Comparison of ENCODE assay signal across 8 mouse cellular contexts in the genomic region with DNA sequence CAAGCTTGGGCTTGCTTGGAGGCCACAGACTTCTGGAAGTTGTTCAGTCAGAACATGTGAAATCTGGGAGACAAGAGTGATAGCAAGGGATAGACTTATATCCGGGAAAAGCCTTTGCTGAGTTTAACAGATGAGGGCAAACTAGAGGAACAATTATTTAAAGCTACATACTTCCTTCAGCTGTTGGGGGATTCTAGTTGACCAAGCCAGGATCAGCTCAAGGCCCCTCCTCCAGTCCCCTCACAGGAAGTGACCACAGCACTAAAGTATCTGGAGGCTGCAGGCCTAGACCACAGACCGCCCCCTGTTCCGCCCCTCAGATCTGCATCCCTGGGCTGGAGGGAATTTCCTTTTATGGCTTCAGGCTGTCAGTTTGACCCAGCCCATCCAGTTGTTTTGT. TPM values are rescaled to one million over a fixed set of nuclear protein-coding genes. Genes with fewer than 3 reads are reported as not detected.
DNase-seq lines count a peak whose midpoint lies in the region; ATAC-seq and TF ChIP-seq lines count a peak whose summit lies in the region.

No protein-coding gene starts in this region.

- no peaks in the 10 kb centered on the region for H3K27me3 ChIP-seq in spleen, adult 2 months (ENCODE audit: control insufficient read depth, insufficient read depth, low read length)
- no peaks in the 10 kb centered on the region for H3K27me3 ChIP-seq in forebrain, postnatal 0 days (ENCODE audit: insufficient read depth, low read length)
- H3K27me3 ChIP-seq in hindbrain, embryonic 14.5 days (ENCODE audit: control insufficient read depth, insufficient read depth, low read length), result no peaks in the 10 kb centered on the region
- H3K27me3 ChIP-seq in liver, embryonic 11.5 days (replicated peaks; ENCODE audit: control insufficient read depth, insufficient read depth, low read length), result no peaks in the 10 kb centered on the region
- H3K27me3 ChIP-seq in neural tube, embryonic 12.5 days (replicated peaks), result no peaks in the 10 kb centered on the region

- no peaks in the 10 kb centered on the region for H3K9me3 ChIP-seq in forebrain, postnatal 0 days (ENCODE audit: low read length)
- H3K9me3 ChIP-seq in hindbrain, embryonic 14.5 days (ENCODE audit: control insufficient read depth, low read length), result no peaks in the 10 kb centered on the region
- H3K9me3 ChIP-seq in liver, embryonic 11.5 days (ENCODE audit: control insufficient read depth, low read length), result no peaks in the 10 kb centered on the region
- H3K9me3 ChIP-seq in neural tube, embryonic 12.5 days, result no peaks in the 10 kb centered on the region

- 40% methylated on average over 3 of the region's 3 CpGs for WGBS in spleen, adult 2 months
- WGBS in forebrain, postnatal 0 days, result 34% methylated on average over 3 of the region's 3 CpGs
- WGBS in hindbrain, embryonic 14.5 days, result 31% methylated on average over 3 of the region's 3 CpGs
- WGBS in liver, embryonic 11.5 days, result 27% methylated on average over 3 of the region's 3 CpGs
- 34% methylated on average over 3 of the region's 3 CpGs for WGBS in neural tube, embryonic 12.5 days

- H3K4me1 ChIP-seq in spleen, adult 2 months (ENCODE audit: control insufficient read depth, insufficient read depth, insufficient read length), result peaks cover 2% of the 10 kb centered on the region
- peaks cover 9% of the 10 kb centered on the region for H3K4me1 ChIP-seq in forebrain, postnatal 0 days (ENCODE audit: insufficient read depth)
- peaks cover 19% of the 10 kb centered on the region for H3K4me1 ChIP-seq in hindbrain, embryonic 14.5 days (replicated peaks; ENCODE audit: control insufficient read depth, insufficient read depth, low read length)
- peaks cover 27% of the 10 kb centered on the region for H3K4me1 ChIP-seq in liver, embryonic 11.5 days (replicated peaks; ENCODE audit: control insufficient read depth, insufficient read depth, low read length)
- H3K4me1 ChIP-seq in neural tube, embryonic 12.5 days, result peaks cover 26% of the 10 kb centered on the region

- H3K4me2 ChIP-seq in forebrain, postnatal 0 days (ENCODE audit: low read depth), result 0 out of 2 replicates have a peak overlapping the region, but pooled peaks have one; percentile 4
- H3K4me2 ChIP-seq in hindbrain, embryonic 14.5 days (replicated peaks), result peak overlapping the region; percentile 90
- peak overlapping the region; percentile 87 for H3K4me2 ChIP-seq in liver, embryonic 11.5 days
- H3K4me2 ChIP-seq in neural tube, embryonic 12.5 days (replicated peaks), result peak overlapping the region; percentile 27

- peak overlapping the region; percentile 21; the same call in 1 of the 2 replicates for H3K4me3 ChIP-seq in spleen, adult 2 months (ENCODE audit: extremely low read depth, insufficient read depth, insufficient read length)
- no peak overlapping the region for H3K4me3 ChIP-seq in forebrain, postnatal 0 days (ENCODE audit: low read depth, low read length)
- no peak overlapping the region for H3K4me3 ChIP-seq in hindbrain, embryonic 14.5 days (replicated peaks; ENCODE audit: low read length)
- H3K4me3 ChIP-seq in liver, embryonic 11.5 days (ENCODE audit: low read depth, low read length), result peak overlapping the region; percentile 92
- no peak overlapping the region for H3K4me3 ChIP-seq in neural tube, embryonic 12.5 days

- no peak for TF ChIP-seq CTCF in spleen, adult 2 months (IDR thresholded peaks at IDR 0.05; ENCODE audit: extremely low read depth, insufficient read depth, insufficient read length, insufficient replicate concordance)
- TF ChIP-seq CTCF in forebrain, postnatal 0 days (IDR thresholded peaks at IDR 0.05; ENCODE audit: low read depth), result no peak

- DNase-seq in spleen, adult 2 months (ENCODE audit: low read depth in 1 of 2, low spot score in 2 of 2), result no peak
- no peak for DNase-seq in spleen, adult 12 weeks (ENCODE audit: low spot score)
- DNase-seq in forebrain, postnatal 0 days, result no peak
- no peak for DNase-seq in hindbrain, embryonic 14.5 days (ENCODE audit: low spot score)
- peak; percentile 56 for DNase-seq in liver, embryonic 11.5 days (ENCODE audit: low spot score)
- DNase-seq in thymus, adult 18-20 months, result no peak
- DNase-seq in layer of hippocampus, postnatal 10 days (ENCODE audit: low spot score in 2 of 2), result no peak

- H3K36me3 ChIP-seq in spleen, adult 2 months (ENCODE audit: control insufficient read depth, insufficient read depth, low read length), result peaks cover 12% of the 10 kb centered on the region
- H3K36me3 ChIP-seq in forebrain, postnatal 0 days (ENCODE audit: insufficient read depth), result peaks cover 39% of the 10 kb centered on the region
- H3K36me3 ChIP-seq in hindbrain, embryonic 14.5 days (replicated peaks; ENCODE audit: control insufficient read depth, insufficient read depth), result peaks cover 49% of the 10 kb centered on the region
- peaks cover 28% of the 10 kb centered on the region for H3K36me3 ChIP-seq in liver, embryonic 11.5 days (ENCODE audit: control insufficient read depth, insufficient read depth, low read length)
- peaks cover 45% of the 10 kb centered on the region for H3K36me3 ChIP-seq in neural tube, embryonic 12.5 days

- no peak for TF ChIP-seq POLR2A in spleen, adult 2 months (IDR thresholded peaks at IDR 0.05; ENCODE audit: low read depth, low read length)

- peak overlapping the region; percentile 66 for H3K27ac ChIP-seq in spleen, adult 2 months (ENCODE audit: insufficient read depth, low read length)
- H3K27ac ChIP-seq in forebrain, postnatal 0 days (ENCODE audit: low read depth, low read length), result no peak overlapping the region; the same call in 1 of the 2 replicates
- H3K27ac ChIP-seq in hindbrain, embryonic 14.5 days, result no peak overlapping the region; the same call in 1 of the 2 replicates
- H3K27ac ChIP-seq in liver, embryonic 11.5 days (ENCODE audit: low read depth, low read length), result peak overlapping the region; percentile 79
- H3K27ac ChIP-seq in neural tube, embryonic 12.5 days, result no peak overlapping the region

- no peak overlapping the region for H3K9ac ChIP-seq in forebrain, postnatal 0 days
- no peak overlapping the region; the same call in 1 of the 2 replicates for H3K9ac ChIP-seq in hindbrain, embryonic 14.5 days
- no peak overlapping the region; the same call in 1 of the 2 replicates for H3K9ac ChIP-seq in liver, embryonic 11.5 days (ENCODE audit: low read depth, low read length)
- no peak overlapping the region for H3K9ac ChIP-seq in neural tube, embryonic 12.5 days

- ATAC-seq in forebrain, postnatal 0 days, result no peak
- no peak for ATAC-seq in hindbrain, embryonic 14.5 days (ENCODE audit: low FRiP score)
- 0 out of 2 replicates have a peak, but pooled peaks have one; percentile 13 for ATAC-seq in liver, embryonic 11.5 days (replicated peaks; ENCODE audit: low FRiP score)
- no peak for ATAC-seq in neural tube, embryonic 12.5 days (ENCODE audit: low FRiP score, low read depth)

RNA-seq across cellular contexts. Expression of gene Rrp8, which starts 1.8 kb away (rescaled TPM):
- 6.1 and 7.2 TPM in 2 replicates for polyA plus RNA-seq in spleen, adult 2 months (2012; rRNA removed)
- total RNA-seq in forebrain, postnatal 0 days (2014; rRNA removed), result 22.1 and 26.6 TPM in 2 replicates
- polyA plus RNA-seq in forebrain, postnatal 0 days (2015; fragmentation: Nextera tagmentation; extraction: Ambion mirVana), result 16.0 and 19.1 TPM in 2 replicates
- polyA plus RNA-seq in hindbrain, embryonic 14.5 days (2014; fragmentation: Nextera tagmentation; extraction: Ambion mirVana), result 21.3 and 24.1 TPM in 2 replicates
- polyA plus RNA-seq in liver, embryonic 11.5 days (2014; fragmentation: Nextera tagmentation; extraction: Ambion mirVana), result 42.3 and 52.3 TPM in 2 replicates
- polyA plus RNA-seq in neural tube, embryonic 12.5 days (2016; fragmentation: Nextera tagmentation; extraction: Ambion mirVana), result 31.4 and 32.3 TPM in 2 replicates
- 10 to 100 TPM; 15.4 to 17.4 TPM for total RNA-seq in layer of hippocampus, postnatal 10 days (2021)

RNA-seq across cellular contexts. Expression of gene Ilk, which starts 2.6 kb away (rescaled TPM):
- 89.5 and 90.1 TPM in 2 replicates for polyA plus RNA-seq in spleen, adult 2 months (2012; rRNA removed)
- total RNA-seq in forebrain, postnatal 0 days (2014; rRNA removed), result 146 and 157 TPM in 2 replicates
- polyA plus RNA-seq in forebrain, postnatal 0 days (2015; fragmentation: Nextera tagmentation; extraction: Ambion mirVana), result 159 and 161 TPM in 2 replicates
- polyA plus RNA-seq in hindbrain, embryonic 14.5 days (2014; fragmentation: Nextera tagmentation; extraction: Ambion mirVana), result 206 and 220 TPM in 2 replicates
- polyA plus RNA-seq in liver, embryonic 11.5 days (2014; fragmentation: Nextera tagmentation; extraction: Ambion mirVana), result 221 and 231 TPM in 2 replicates
- polyA plus RNA-seq in neural tube, embryonic 12.5 days (2016; fragmentation: Nextera tagmentation; extraction: Ambion mirVana), result 220 and 230 TPM in 2 replicates
- 100 to 1,000 TPM; 112 to 117 TPM for total RNA-seq in layer of hippocampus, postnatal 10 days (2021)

RNA-seq across cellular contexts. Expression of gene Taf10, which starts 5.2 kb away (rescaled TPM):
- polyA plus RNA-seq in spleen, adult 2 months (2012; rRNA removed), result 282 and 451 TPM in 2 replicates
- total RNA-seq in forebrain, postnatal 0 days (2014; rRNA removed), result 84.6 and 86.5 TPM in 2 replicates
- polyA plus RNA-seq in forebrain, postnatal 0 days (2015; fragmentation: Nextera tagmentation; extraction: Ambion mirVana), result 99.9 and 108 TPM in 2 replicates
- 128 and 140 TPM in 2 replicates for polyA plus RNA-seq in hindbrain, embryonic 14.5 days (2014; fragmentation: Nextera tagmentation; extraction: Ambion mirVana)
- 229 and 244 TPM in 2 replicates for polyA plus RNA-seq in liver, embryonic 11.5 days (2014; fragmentation: Nextera tagmentation; extraction: Ambion mirVana)
- polyA plus RNA-seq in neural tube, embryonic 12.5 days (2016; fragmentation: Nextera tagmentation; extraction: Ambion mirVana), result 165 and 171 TPM in 2 replicates
- 100 to 1,000 TPM; 136 to 148 TPM for total RNA-seq in layer of hippocampus, postnatal 10 days (2021)

RNA-seq across cellular contexts. Expression of gene Tpp1, which starts 13.1 kb away (rescaled TPM):
- 83.3 and 87.4 TPM in 2 replicates for polyA plus RNA-seq in spleen, adult 2 months (2012; rRNA removed)
- 16.8 and 51.2 TPM in 2 replicates for total RNA-seq in forebrain, postnatal 0 days (2014; rRNA removed)
- polyA plus RNA-seq in forebrain, postnatal 0 days (2015; fragmentation: Nextera tagmentation; extraction: Ambion mirVana), result 38.7 and 40.0 TPM in 2 replicates
- 48.2 and 51.6 TPM in 2 replicates for polyA plus RNA-seq in hindbrain, embryonic 14.5 days (2014; fragmentation: Nextera tagmentation; extraction: Ambion mirVana)
- polyA plus RNA-seq in liver, embryonic 11.5 days (2014; fragmentation: Nextera tagmentation; extraction: Ambion mirVana), result 77.3 and 80.0 TPM in 2 replicates
- 37.4 and 40.3 TPM in 2 replicates for polyA plus RNA-seq in neural tube, embryonic 12.5 days (2016; fragmentation: Nextera tagmentation; extraction: Ambion mirVana)
- total RNA-seq in layer of hippocampus, postnatal 10 days (2021), result 10 to 100 TPM; 31.6 to 38.3 TPM

RNA-seq across cellular contexts. Expression of gene Dchs1, which starts 48.5 kb away (rescaled TPM):
- polyA plus RNA-seq in spleen, adult 2 months (2012; rRNA removed), result 6.7 and 7.4 TPM in 2 replicates
- 62.7 and 98.7 TPM in 2 replicates for total RNA-seq in forebrain, postnatal 0 days (2014; rRNA removed)
- polyA plus RNA-seq in forebrain, postnatal 0 days (2015; fragmentation: Nextera tagmentation; extraction: Ambion mirVana), result 5.7 and 8.0 TPM in 2 replicates
- 21.1 and 23.2 TPM in 2 replicates for polyA plus RNA-seq in hindbrain, embryonic 14.5 days (2014; fragmentation: Nextera tagmentation; extraction: Ambion mirVana)
- polyA plus RNA-seq in liver, embryonic 11.5 days (2014; fragmentation: Nextera tagmentation; extraction: Ambion mirVana), result 5.0 and 5.8 TPM in 2 replicates
- polyA plus RNA-seq in neural tube, embryonic 12.5 days (2016; fragmentation: Nextera tagmentation; extraction: Ambion mirVana), result 20.4 and 20.6 TPM in 2 replicates
- 10 to 100 TPM; 46.4 to 47.4 TPM for total RNA-seq in layer of hippocampus, postnatal 10 days (2021)

Comparison
In these comparisons a context has a peak if more than half of its experiments do, and no peak if none do; other contexts are left out.
1. H3K27ac ChIP-seq: peak in spleen, adult 2 months (single experiment) and liver, embryonic 11.5 days (single experiment); none in forebrain, postnatal 0 days (single experiment), hindbrain, embryonic 14.5 days (single experiment) and neural tube, embryonic 12.5 days (single experiment).
2. H3K4me3 ChIP-seq: peak in spleen, adult 2 months (single experiment) and liver, embryonic 11.5 days (single experiment); none in forebrain, postnatal 0 days (single experiment), hindbrain, embryonic 14.5 days (single experiment) and neural tube, embryonic 12.5 days (single experiment).
3. H3K4me2 ChIP-seq: peak in every context shown above with its lines; median percentile 90 in hindbrain, embryonic 14.5 days; 87 in liver, embryonic 11.5 days; 27 in neural tube, embryonic 12.5 days; 4 in forebrain, postnatal 0 days.